Mouse (Mus musculus): ENCODE measurements at regions not wholly inside any gene's neighbourhood (a gene's known extent, or its start where the extent isn't known, plus 50 kb on each side); places are given as distances from the start of the nearest gene placed in this dataset.

GRCm38 (mm10) chr10:117579210-117579609 is 50.1 kb upstream of the Cpm start:
- DNase-seq (ENCODE audit: low read depth, low spot score), result no peak

- DNase-seq (ENCODE audit: low read depth, low spot score), result no peak
Measured at GRCm38 (mm10) chr10:117578696-117579146, 50.6 kb upstream of the Cpm start.

DNA sequence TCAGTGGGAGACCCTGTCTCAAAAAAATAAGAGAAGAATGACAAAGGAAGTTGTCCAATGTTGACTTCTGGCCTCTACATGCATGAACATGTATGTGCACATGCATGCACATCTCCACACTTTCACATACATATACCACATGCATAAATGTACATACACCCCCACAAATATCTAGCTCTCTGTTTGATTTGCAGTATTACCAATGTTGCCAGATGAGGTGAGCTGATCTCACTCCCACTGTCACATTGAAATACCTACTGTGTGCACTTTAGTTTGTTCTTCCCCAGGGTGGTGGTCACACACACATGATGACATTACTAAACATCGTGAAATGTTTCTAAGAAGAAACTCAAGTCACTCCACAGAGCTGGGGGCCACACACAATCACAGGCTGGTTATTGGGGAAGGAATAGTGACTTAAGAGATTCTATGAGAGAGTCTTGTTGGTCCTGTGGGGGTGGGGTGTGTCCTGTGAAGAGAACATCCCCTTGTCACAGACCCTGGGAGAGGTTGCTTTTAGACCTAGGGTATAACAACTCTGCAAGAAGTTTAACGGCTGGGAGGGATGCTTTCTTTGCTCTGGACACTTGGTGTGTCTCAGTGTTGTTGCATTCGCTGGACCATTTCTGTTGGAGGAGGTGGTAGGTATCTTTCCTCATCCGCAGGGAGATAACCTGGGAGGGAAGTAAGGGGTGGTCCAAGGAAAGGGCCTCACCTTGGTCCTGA is 51.2 kb upstream of the Cpm start:
- no peak for DNase-seq (ENCODE audit: low read depth, low spot score)

DNA sequence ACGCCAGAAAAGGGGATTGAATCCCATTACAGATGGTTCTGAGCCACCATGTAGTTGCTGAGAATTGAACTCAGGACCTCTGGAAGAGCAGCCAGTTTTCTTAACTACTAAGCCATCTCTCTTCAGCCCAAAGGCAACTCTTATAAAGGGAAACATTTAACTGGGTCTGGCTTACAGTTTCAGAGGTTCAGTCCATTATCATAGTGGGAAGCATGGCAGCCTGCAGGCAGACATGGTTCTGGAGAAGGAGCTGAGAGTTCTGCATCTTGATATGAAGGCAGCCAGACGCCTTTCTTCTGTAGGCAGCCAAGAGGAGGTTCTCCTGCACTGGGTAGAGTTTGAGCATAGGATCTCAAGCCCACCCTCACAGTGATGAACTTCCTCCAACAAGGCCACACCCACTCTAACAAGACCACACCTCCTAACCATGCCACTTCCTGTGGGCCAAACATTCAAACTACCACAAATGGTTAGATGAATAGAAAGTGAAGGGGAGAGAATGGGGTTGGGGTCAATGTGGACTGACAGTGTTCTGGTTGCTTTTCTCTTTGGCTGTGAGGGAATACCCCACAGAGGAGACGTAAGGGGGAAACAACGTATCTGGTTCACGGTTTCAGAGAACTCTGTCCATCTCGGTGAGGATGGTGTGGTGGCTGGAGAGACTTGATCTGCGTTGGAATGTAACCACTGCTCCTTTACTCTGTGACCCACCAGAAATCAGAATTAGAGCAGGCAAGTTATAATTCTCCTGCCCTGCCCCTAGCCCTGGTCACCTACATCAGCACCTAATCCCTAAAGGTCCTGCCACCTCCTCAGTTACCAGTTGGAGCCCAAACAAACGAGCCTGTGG is 52.2 kb upstream of the Cpm start:
- DNase-seq (ENCODE audit: low read depth, low spot score), result no peak

DNA sequence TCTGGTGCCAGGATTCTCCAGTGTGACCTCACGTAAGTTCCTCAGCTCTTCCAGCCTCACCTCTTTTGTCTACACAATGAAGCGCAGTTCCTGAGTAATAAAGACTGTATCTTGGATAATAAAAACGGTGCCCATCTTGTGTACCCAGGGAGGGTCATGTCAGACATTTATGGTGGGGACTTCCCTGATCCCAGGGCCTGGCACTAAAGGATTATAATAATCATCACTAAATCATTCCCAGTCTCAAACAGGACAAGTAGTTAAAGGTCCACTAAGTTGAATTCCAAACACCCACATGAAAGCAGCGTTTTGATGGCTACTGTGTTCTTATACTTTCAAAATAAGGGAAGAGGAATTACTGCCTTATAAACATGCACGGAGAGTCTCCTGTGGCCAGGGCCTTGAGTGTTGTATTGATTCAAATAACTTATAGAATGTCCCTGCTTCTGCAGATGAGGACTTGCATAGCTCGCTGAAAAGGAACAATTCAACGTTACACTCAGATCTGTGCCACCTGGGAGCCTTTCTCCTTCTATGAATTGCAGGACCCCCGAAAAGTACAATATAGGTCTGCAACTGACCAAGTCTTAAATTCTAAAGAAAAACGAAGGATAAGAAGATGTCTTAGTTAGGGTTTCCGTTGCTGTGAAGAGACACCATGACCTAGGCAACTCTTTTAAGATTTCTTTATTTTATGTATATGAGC is 53.0 kb upstream of the Cpm start:
- DNase-seq (ENCODE audit: low read depth, low spot score), result no peak

- DNase-seq (ENCODE audit: low read depth, low spot score), result no peak
Measured at GRCm38 (mm10) chr10:117575404-117576153, 53.7 kb upstream of the Cpm start.

GRCm38 (mm10) chr10:117574915-117575314 is 54.4 kb upstream of the Cpm start:
- DNase-seq (ENCODE audit: low read depth, low spot score), result no peak

GRCm38 (mm10) chr10:117574056-117574727 is 55.1 kb upstream of the Cpm start:
- DNase-seq (ENCODE audit: low read depth, low spot score), result no peak

DNA sequence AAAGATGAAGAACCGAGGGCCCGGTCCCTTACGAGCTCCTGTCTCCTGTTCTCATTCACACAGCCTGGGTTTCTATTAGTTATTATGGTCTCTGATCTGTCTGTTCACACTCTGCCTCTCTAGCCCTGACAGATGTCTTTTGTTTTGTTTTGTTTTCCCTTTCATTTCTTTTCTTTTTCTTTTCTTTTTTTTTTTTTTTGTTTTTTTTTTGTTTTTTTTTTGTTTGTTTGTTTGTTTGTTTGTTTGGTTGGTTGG is 55.8 kb upstream of the Cpm start:
- DNase-seq (ENCODE audit: low read depth, low spot score), result no peak

GRCm38 (mm10) chr10:117572746-117573595 is 56.3 kb upstream of the Cpm start:
- no peak for DNase-seq (ENCODE audit: low read depth, low spot score)

- DNase-seq (ENCODE audit: low read depth, low spot score), result no peak
Measured at GRCm38 (mm10) chr10:117571891-117572573, 57.3 kb upstream of the Cpm start.

GRCm38 (mm10) chr10:117570971-117571861 is 58.1 kb upstream of the Cpm start:
- peak; percentile 68 for DNase-seq (ENCODE audit: low read depth, low spot score)

DNA sequence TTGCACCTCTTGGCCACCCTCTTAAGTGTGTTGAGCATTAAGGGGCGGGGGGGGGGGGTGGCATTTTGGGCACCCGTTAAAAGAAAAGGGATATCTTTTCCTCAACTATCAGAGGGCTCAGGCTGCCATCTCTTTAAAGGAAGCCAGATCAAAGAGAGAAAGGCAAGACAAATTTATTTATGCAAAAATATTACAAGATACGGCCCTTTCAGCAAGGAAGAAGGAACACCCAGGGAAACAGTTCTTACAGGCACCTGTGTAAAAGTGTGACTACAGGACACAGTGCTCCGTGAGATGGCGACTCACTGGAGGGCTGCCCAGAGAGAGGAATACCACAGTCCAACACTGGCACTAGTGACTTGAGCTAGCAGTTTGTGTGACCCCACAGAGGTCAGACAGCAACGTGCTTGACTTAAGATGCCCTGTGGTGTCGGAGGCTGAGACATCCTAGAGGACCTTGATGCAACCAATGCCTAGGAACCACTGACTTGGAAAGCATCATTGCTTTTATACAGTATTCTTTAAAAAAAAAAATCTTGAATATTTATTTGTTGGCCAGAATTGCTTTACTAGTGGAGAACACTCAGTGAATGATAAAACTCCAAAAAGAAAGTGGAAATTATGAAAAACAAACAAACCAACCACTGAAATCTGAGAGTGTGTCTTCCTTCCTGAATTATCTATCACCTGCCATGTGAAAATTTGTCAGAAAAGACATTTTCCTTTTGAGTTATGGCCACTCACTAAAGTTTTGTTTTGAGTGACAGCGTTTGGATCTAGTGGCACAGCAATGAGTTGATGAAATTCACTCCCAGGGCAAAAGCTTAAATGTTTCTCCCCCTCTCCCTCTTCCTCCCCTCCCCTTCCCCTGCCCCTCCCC is 59.0 kb upstream of the Cpm start:
- DNase-seq (ENCODE audit: low read depth, low spot score), result no peak

DNA sequence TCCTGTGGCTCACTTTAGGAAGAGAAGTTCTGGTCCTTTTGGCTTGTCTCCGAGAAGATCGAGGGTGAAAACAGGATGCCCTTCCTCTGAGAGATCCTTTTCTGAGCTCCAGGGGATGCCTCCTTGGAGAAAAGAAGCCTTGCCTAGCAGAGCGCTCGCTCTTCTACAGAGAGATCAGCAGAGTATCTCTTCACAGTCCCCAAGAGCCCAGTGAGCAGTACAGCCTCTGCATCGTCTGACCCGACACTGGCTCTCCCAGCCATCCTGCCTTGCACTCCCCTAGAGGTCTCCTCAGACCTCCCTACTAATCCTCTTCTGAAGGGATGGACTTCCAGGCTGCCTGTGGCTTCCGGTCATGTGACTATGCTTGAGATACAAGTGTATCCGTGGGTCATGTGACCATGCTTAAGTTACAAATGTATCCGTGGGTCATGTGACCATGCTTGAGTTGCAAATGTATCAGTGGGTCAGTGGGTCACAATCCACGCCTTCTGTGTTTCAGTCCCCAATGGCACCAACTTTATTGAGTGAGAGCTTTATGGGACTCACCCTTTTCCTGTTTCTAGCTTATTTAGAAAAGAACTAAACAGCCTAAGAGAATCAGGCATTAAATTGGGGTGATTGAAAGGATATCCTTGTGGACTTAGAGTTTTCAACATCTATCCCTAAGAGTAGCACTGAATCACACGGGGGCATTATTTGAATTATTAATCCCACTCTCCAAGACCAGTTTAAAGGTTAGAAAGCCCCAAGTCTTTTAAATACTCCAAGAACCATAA is 59.8 kb upstream of the Cpm start:
- DNase-seq (ENCODE audit: low read depth, low spot score), result no peak

DNA sequence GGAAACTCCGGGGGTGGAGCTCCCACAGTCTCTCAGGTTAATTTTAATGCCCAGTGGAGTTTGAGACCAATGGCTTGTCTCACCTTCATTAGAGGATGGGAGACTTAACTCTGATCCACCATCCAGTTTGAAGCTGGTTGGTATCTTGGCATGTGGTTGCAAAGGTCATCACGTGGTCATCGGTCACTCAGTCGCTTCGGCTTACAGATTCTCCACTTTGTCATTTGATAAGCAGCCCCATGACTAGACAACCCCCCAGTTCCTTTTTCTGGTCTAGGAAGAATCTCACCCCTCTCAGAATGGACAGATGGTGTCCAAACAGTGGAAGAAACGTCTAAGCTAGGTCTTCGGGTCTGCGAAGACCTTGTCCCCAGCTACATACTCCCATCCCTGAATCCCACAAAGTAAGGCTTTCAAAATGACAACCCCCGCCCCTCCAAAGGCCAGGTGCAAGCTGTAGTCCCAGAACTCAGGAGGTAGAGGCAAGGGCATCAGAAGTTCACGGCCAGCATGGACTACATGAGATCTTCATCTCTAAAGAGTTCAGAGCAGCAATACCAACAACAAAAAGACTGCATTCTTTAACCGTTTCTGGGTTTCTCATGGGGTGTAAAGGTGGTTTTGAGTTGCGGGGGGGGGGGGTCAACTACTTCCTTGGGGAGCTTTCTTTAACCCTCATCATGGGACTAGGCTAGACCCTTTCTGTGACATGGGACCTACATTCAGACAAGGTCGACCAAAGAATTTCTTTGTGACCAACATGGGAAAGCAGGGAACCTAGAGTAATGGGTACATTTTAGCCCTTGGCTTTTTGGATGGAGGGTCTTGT is 60.6 kb upstream of the Cpm start:
- DNase-seq (ENCODE audit: low read depth, low spot score), result no peak

GRCm38 (mm10) chr10:117568138-117568387 is 61.2 kb upstream of the Cpm start:
- DNase-seq (ENCODE audit: low read depth, low spot score), result no peak

Measured in mesoderm, embryonic 11.5 days (tissue).